Mouse (Mus musculus) cortical plate, adult 2 months (tissue): ENCODE results near the gene Sema4d. TPM values are rescaled to one million over a fixed set of nuclear protein-coding genes. Genes with fewer than 3 reads are reported as not detected.

Source experiments
- H3K27ac ChIP-seq: fragments of 200-500 bp; 2 replicates; pipeline ENCODE4 v1.5.1; 2012; ENCODE audit warnings: low read length, control low read depth, inconsistent platforms; ENCODE audit not compliant: insufficient read depth
- H3K4me1 ChIP-seq: fragments of 200-500 bp; 2 replicates; pipeline ENCODE4 v1.6.1; 2011; ENCODE audit warnings: low read length; ENCODE audit not compliant: control insufficient read depth, insufficient read depth
- H3K4me3 ChIP-seq: fragments of 200-500 bp; 2 replicates; pipeline ENCODE4 v1.5.1; 2011; ENCODE audit warnings: mild to moderate bottlenecking, low read length, control low read depth; ENCODE audit not compliant: insufficient read depth
- CTCF ChIP-seq: fragments of 200-500 bp; IDR thresholded peaks from 2 replicates; pipeline ENCODE4 v1.5.1; 2011; ENCODE audit warnings: mild to moderate bottlenecking, control low read depth, low read length; ENCODE audit not compliant: insufficient read depth; ENCODE audit errors: extremely low read depth
- POLR2A ChIP-seq: fragments of 200-500 bp; IDR thresholded peaks from 2 replicates; pipeline ENCODE4 v1.6.1; 2011; ENCODE audit warnings: mild to moderate bottlenecking, low read length, control low read depth; ENCODE audit not compliant: insufficient read depth; ENCODE audit errors: extremely low read depth
- polyA plus RNA-seq: library from polyadenylated mRNA; depleted of rRNA; stranded (reverse); fragments of >200 nt; gene quantifications from 2 replicates; pipeline ENCODE4 v1.2.3, GENCODE M21; 2012

Gene Sema4d
- polyA plus RNA-seq, 1 experiment, result 99.9 TPM

- Histone ChIP-seq H3K4me1 (peaks cover 12% of the 10 kb centered on the region), H3K27ac (no peak overlapping the region), H3K4me3 (no peak overlapping the region)
- TF ChIP-seq CTCF, result no peak
- no peak for TF ChIP-seq POLR2A
Measured at GRCm38 (mm10) chr13:51767513-51767912, 26.0 kb downstream of the Sema4d start.

GRCm38 (mm10) chr13:51766756-51767155, 26.8 kb downstream of the Sema4d start:
- Histone ChIP-seq H3K4me1 (peaks cover 10% of the 10 kb centered on the region), H3K4me3 (no peak overlapping the region), H3K27ac (no peak overlapping the region)
- no peak for TF ChIP-seq CTCF
- no peak for TF ChIP-seq POLR2A

GRCm38 (mm10) chr13:51765369-51765768, 28.2 kb downstream of the Sema4d start:
- TF ChIP-seq CTCF (no peak), POLR2A (no peak)
- Histone ChIP-seq H3K4me3 (no peak overlapping the region), H3K27ac (no peak overlapping the region), H3K4me1 (peaks cover 6% of the 10 kb centered on the region)

DNA sequence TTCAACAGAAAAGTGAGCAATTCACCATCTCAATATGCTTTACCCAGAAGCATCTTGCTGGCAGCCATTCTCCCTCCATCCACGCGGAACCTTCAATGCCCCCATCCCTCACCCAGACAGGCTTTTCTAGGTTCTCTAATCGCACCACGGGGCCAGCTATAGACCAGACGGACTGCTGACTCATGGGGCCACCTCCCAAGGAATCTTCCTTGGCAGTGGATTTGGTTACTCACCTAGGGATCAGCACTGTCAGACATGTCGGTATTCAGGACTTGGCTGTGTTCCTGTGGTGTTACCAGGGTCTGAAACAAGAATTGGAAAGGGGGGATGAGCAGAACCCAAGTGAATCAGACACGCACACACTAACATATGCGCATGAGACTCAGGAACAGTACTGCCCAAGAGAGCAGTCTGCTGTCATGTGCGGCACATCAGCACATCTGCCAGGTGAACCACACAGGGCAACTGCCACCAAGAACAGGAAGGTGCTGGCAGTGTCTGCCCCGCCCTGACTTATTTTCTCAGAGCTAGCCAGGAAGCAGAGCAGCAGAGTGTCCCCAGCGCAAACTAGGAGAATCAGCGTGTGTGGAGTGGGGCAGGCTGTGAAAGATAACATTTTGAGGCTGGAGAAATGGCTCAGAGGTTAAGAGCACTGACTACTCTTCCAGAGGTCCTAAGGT, 30.4 kb downstream of the Sema4d start:
- TF ChIP-seq POLR2A (no peak), CTCF (no peak)
- H3K4me3 ChIP-seq, result no peak overlapping the region
- H3K4me1 ChIP-seq, result peaks cover 3% of the 10 kb centered on the region; the same call in 1 of the 2 replicates
- 0 out of 2 replicates have a peak overlapping the region, but pooled peaks have one; percentile 32 for H3K27ac ChIP-seq

DNA sequence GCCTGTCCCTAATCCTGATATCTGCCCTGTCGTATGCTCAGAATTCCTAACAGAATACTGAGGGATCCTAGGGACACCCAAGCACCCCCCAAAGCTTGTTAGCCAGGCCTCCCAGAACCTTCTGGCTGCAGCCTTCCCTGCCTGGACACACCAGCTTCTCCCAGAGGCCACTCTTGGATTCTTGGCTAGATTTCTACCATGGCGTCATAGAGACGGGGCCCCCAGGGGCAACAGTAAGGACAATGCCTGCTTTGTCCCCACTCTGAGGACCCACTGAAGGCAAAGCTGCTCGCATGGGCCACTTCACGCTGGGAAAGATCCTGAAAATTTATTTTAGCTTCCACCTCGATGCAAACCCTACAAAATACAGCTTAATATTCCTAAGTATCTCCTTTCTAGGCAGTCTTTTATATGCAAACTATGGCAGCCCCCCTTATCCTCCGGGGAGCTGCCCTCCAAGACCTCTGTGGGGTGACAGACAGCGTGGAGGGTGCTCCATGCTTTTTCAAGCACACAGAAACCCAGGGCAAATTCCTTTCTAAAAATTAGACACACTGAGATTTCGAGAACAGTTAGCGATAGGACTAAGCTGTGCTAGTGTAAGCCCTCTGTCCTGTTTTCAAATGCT, 32.2 kb downstream of the Sema4d start:
- no peak overlapping the region for H3K4me3 ChIP-seq
- H3K27ac ChIP-seq, result peak overlapping the region; percentile 84
- peaks cover 7% of the 10 kb centered on the region for H3K4me1 ChIP-seq
- TF ChIP-seq CTCF, result no peak
- no peak for TF ChIP-seq POLR2A

- H3K4me1 ChIP-seq, result peaks cover 13% of the 10 kb centered on the region
- TF ChIP-seq CTCF, result no peak
- TF ChIP-seq POLR2A, result no peak
- no peak overlapping the region for H3K27ac ChIP-seq
- no peak overlapping the region for H3K4me3 ChIP-seq
Measured at GRCm38 (mm10) chr13:51759256-51759987, 34.1 kb downstream of the Sema4d start.

DNA sequence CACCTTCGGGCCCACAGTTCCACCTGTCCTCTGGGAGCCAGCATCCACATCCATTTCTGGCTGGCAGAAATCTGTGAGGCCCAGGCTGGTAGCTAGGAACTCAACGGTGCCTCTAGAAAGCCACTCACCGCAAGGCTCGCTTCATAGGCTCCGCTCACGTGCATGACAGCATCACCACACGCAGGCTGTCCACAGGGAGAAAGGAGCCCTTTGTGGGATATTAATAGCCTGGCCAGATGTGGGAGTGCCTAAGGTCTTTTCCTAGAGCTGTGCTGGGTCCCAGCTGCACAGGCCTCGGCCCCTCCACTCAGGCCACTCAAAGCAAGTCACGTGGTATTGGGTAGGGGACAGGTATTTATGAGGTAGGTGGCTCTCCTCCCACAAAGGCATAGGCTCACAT, 35.1 kb downstream of the Sema4d start:
- Histone ChIP-seq H3K4me3 (no peak overlapping the region), H3K27ac (peak overlapping the region; percentile 15; the same call in 1 of the 2 replicates), H3K4me1 (peaks cover 18% of the 10 kb centered on the region)
- TF ChIP-seq POLR2A (no peak), CTCF (no peak)

GRCm38 (mm10) chr13:51757099-51757498, 36.4 kb downstream of the Sema4d start:
- no peak overlapping the region for H3K27ac ChIP-seq
- no peak for TF ChIP-seq POLR2A
- no peak for TF ChIP-seq CTCF
- no peak overlapping the region for H3K4me3 ChIP-seq
- H3K4me1 ChIP-seq, result peaks cover 24% of the 10 kb centered on the region

DNA sequence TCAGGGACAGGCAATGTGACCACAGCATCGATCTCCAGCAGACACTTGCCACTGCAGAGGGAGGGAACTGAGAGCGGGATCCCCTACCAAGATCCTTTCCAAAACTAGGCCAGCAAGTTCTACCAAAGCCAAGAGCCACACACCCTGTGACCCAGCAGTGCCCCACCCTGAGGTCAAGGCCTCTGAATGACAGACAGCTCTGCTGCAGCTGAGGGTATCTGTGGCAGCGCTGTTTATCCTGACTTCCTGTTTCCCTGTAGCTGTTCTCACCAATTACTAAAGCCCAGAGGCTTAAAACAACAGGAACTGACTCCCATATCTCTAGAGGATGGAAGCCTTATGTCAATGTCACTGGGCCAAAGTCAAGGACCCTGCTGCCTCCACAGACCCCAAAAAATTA, 37.0 kb downstream of the Sema4d start:
- H3K4me1 ChIP-seq, result peaks cover 26% of the 10 kb centered on the region
- TF ChIP-seq POLR2A, result no peak
- H3K27ac ChIP-seq, result no peak overlapping the region
- no peak overlapping the region for H3K4me3 ChIP-seq
